In genomic region chr9:48294754-48295153, GRCm38 (mm10) we compare ENCODE assay signal across 17 mouse cellular contexts. TPM values are rescaled to one million over a fixed set of nuclear protein-coding genes. Genes with fewer than 3 reads are reported as not detected.
DNase-seq lines count a peak whose midpoint lies in the region; ATAC-seq lines count a peak whose summit lies in the region.
"Had no signal": no experiment of that assay in that cellular context is flagged by ENCODE, and none has a peak within 500 bp of the region (broad histone marks: within the 10 kb centered on the region; RNA-seq: fewer than 3 reads in every experiment).

No protein-coding gene starts in this region.

- ATAC-seq in common myeloid progenitor, adult 5-6 weeks (replicated peaks; ENCODE audit: low read depth, poor library complexity, severe bottlenecking), result 0 out of 2 replicates have a peak, but pooled peaks have one; percentile 42
- peak; percentile 82 for ATAC-seq in granulocyte monocyte progenitor cell, adult 5-6 weeks (replicated peaks; ENCODE audit: poor library complexity, severe bottlenecking)
- peak; percentile 68 for ATAC-seq in megakaryocyte progenitor cell, adult 5-6 weeks (replicated peaks; ENCODE audit: poor library complexity)
- ATAC-seq: forebrain, embryonic 13.5 days; forebrain, embryonic 15.5 days; forebrain, postnatal 0 days had no signal

- DNase-seq in layer of hippocampus, postnatal 36 days, result no peak
- DNase-seq in adrenal gland, adult 18-20 months (ENCODE audit: low spot score in 2 of 2), result no peak
- DNase-seq: adrenal gland, adult 8-10 months; adrenal gland, postnatal 14 days; adrenal gland, postnatal 36 days; cerebellum, adult 11-12 months; cerebellum, adult 2 months; cerebellum, adult 9-10 months; cerebellum, postnatal 10 days; cerebellum, postnatal 25 days; embryo, embryonic 11 days; forebrain, postnatal 0 days had no signal

RNA-seq across cellular contexts. Expression of gene Nxpe2, which starts 58.5 kb away (rescaled TPM):
- 55.6 and 56.2 TPM in 2 replicates for total RNA-seq in common myeloid progenitor, adult 5-6 weeks (2017)
- 0.17 and 4.9 TPM in 2 replicates for total RNA-seq in granulocyte monocyte progenitor cell, adult 5-6 weeks (2014; fragmentation: Nextera tagmentation)
- total RNA-seq in granulocyte monocyte progenitor cell, adult 5-6 weeks (2017), result 1.7 and 2.6 TPM in 2 replicates
- 18.0 and 28.6 TPM in 2 replicates for total RNA-seq in megakaryocyte progenitor cell, adult 5-6 weeks (2015)
- total RNA-seq in megakaryocyte progenitor cell, adult 5-6 weeks (2017), result 15.1 and 31.6 TPM in 2 replicates
- total RNA-seq in layer of hippocampus, postnatal 36 days (2021), result under 1 TPM in 1 of 2 experiments, not detected in 1; 0.12 TPM
- total RNA-seq in adrenal gland, adult 18-20 months (2021), result under 1 TPM; 0.60 to 0.64 TPM
- total RNA-seq: forebrain, postnatal 0 days had no signal
